Mouse (Mus musculus): ENCODE data around the gene Htr5a. TPM values are rescaled to one million over a fixed set of nuclear protein-coding genes. Genes with fewer than 3 reads are reported as not detected.

Htr5a gene
- 1.0 and 1.1 TPM in 2 replicates for polyA plus RNA-seq (2015; fragmentation: Nextera tagmentation; extraction: Ambion mirVana)

DNA sequence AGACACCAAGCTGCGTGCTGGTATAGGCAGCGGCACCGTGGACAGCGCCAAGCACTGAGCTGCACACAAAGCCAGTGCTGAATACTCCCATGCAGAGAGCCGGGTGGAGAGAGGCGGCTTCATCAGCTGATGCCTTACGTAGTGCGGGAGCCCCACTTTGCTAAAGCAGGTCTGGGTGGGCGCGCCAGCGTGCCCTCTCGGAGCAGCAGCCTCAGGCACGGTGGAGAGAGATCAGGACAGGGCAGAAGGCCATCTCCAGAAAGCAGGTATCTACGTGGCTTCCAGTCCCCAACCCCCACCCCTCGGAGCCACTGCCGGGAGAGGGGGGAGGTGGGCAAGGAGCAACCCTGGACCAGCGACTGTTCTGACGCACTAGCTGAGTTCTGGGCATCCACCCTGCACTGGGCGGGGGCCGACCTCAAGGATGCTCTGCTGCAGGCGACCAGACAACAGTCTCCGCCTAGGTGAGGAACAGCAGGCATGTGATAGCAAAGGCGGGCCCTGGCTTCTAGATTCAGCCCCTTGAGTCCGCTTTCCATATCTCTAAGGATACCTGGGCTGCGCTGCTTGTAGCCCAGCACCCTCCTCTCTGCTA is at the start of gene Htr5a:
Gene Htr5a (plus strand): TSS at position 449 of the 595 bp plus-strand sequence.
- peak; percentile 94 for ATAC-seq (ENCODE audit: low FRiP score)
- H3K36me3 ChIP-seq: no peaks in the 10 kb centered on the region
- peak within 1 kb of the TSS; percentile 50 for H3K4me3 ChIP-seq (replicated peaks)
- 6% methylated on average over 25 of the region's 25 CpGs for WGBS
- H3K27me3 ChIP-seq (replicated peaks): no peaks in the 10 kb centered on the region
- peak within 1 kb of the TSS; percentile 86 for H3K4me2 ChIP-seq
- peak within 1 kb of the TSS; percentile 45; the same call in 1 of the 2 replicates for H3K27ac ChIP-seq (replicated peaks)
- H3K9ac ChIP-seq (replicated peaks): peak within 1 kb of the TSS; percentile 61
- H3K4me1 ChIP-seq: peaks cover 28% of the 10 kb centered on the region
- no peaks in the 10 kb centered on the region for H3K9me3 ChIP-seq (replicated peaks)

DNA sequence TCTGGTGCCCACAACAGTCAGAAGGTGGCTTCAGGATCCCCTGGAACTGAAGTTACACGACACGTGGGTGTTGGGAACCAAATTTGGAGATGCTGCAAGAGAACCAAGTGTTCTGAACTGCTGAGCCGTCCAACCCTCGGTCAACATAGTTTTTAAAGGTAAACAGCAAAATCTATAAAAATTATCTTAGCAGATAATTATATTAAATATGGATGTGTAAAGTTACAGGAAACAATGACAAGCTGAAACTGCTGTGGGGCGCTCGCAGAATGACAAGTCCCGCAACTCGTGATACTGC is 49.8 kb upstream of the Htr5a start:
- Histone ChIP-seq H3K27me3 (replicated peaks) (no peaks in the 10 kb centered on the region), H3K4me3 (replicated peaks) (peak overlapping the region; percentile 88), H3K36me3 (peaks cover 13% of the 10 kb centered on the region), H3K9ac (replicated peaks) (peak overlapping the region; percentile 71), H3K4me2 (peak overlapping the region; percentile 64), H3K27ac (replicated peaks) (peak overlapping the region; percentile 94), H3K4me1 (peaks cover 28% of the 10 kb centered on the region), H3K9me3 (replicated peaks) (no peaks in the 10 kb centered on the region)
- 17% methylated on average over 8 of the region's 8 CpGs for WGBS
- ATAC-seq (ENCODE audit: low FRiP score): no peak

DNA sequence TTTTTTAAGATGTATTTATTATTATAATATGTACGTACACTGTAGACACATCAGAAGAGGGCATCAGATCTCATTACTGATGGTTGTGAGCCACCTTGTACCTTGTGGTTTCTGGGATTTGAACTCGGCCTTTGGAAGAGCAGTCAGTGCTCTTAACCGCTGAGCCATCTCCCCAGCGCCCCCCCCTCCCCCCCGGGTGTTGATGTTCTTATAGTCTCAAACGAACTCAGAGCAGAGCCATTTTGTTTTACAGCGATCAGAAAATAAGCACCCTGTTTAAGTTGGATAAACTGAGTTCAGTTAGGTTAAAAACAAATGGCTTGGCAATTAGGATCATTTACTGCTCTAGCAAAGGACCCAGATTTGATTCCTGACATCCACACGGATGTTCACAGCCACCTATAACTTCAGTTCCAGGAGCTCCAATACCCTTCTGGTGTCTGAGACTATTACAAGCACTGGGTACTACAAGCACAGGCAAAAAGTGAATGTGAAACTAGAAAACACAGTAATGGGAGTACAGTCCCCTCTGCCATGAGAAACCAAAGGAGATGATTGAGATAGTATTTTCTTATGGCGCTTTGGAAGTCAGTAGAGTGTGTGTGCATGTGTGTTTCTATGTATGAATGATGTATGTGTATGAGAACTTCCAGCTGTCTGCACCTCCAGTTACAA is 49.3 kb upstream of the Htr5a start:
- peak overlapping the region; percentile 88 for H3K4me3 ChIP-seq (replicated peaks)
- H3K27me3 ChIP-seq (replicated peaks): no peaks in the 10 kb centered on the region
- peaks cover 28% of the 10 kb centered on the region for H3K4me1 ChIP-seq
- peaks cover 8% of the 10 kb centered on the region for H3K36me3 ChIP-seq
- ATAC-seq (ENCODE audit: low FRiP score): no peak
- H3K9ac ChIP-seq (replicated peaks): no peak overlapping the region
- H3K4me2 ChIP-seq: peak overlapping the region; percentile 64
- H3K27ac ChIP-seq (replicated peaks): no peak overlapping the region
- 58% methylated on average over 9 of the region's 9 CpGs for WGBS
- no peaks in the 10 kb centered on the region for H3K9me3 ChIP-seq (replicated peaks)

DNA sequence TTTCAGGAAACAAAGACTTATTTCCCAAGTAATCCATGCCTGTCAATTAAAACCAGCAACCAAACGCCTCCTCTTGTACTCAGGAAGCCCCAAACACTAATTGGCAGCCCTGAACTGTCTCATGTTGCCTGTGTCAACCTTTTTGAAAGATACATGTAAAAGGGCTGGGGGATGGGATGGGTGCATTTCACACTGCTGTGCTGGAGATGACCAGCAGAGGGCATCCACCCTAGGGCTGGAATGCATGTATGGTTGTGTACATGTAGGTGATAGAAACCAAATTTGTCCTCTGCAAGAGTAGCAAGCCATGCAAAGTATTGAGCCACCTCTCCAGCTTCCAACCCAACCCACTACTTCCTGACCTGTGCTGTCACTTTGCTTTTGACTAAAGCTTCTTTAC is 48.0 kb upstream of the Htr5a start:
- WGBS: 17% methylated on average over 1 of the region's 1 CpGs
- Histone ChIP-seq H3K9me3 (replicated peaks) (no peaks in the 10 kb centered on the region), H3K4me2 (no peak overlapping the region), H3K27ac (replicated peaks) (no peak overlapping the region), H3K36me3 (no peaks in the 10 kb centered on the region), H3K27me3 (replicated peaks) (no peaks in the 10 kb centered on the region), H3K4me3 (replicated peaks) (no peak overlapping the region), H3K9ac (replicated peaks) (no peak overlapping the region), H3K4me1 (peaks cover 27% of the 10 kb centered on the region)
- ATAC-seq (ENCODE audit: low FRiP score): no peak

DNA sequence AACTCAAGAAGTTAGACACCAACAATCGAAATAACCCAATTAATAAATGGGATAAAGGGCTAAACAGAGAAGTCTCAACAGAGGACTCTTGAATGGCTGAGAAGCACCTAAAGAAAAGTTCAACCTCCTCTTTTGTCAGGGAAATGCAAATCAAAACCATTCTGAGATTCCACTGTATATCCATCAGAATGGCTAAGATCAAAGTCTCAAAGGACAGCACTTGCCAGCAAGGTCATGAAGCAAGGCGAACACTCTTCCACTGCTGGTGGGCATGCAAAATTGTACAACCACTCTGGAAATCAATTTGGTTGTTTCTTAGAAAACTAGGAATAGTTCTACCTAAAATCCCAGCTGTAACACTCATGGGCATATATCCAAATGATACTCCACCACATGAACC is 27.7 kb upstream of the Htr5a start:
- Histone ChIP-seq H3K27me3 (replicated peaks) (no peaks in the 10 kb centered on the region), H3K36me3 (no peaks in the 10 kb centered on the region), H3K4me3 (replicated peaks) (no peak overlapping the region), H3K9me3 (replicated peaks) (no peaks in the 10 kb centered on the region), H3K4me1 (no peaks in the 10 kb centered on the region), H3K9ac (replicated peaks) (no peak overlapping the region), H3K27ac (replicated peaks) (no peak overlapping the region), H3K4me2 (no peak overlapping the region)
- WGBS: 88% methylated on average over 2 of the region's 2 CpGs
- ATAC-seq (ENCODE audit: low FRiP score): no peak

DNA sequence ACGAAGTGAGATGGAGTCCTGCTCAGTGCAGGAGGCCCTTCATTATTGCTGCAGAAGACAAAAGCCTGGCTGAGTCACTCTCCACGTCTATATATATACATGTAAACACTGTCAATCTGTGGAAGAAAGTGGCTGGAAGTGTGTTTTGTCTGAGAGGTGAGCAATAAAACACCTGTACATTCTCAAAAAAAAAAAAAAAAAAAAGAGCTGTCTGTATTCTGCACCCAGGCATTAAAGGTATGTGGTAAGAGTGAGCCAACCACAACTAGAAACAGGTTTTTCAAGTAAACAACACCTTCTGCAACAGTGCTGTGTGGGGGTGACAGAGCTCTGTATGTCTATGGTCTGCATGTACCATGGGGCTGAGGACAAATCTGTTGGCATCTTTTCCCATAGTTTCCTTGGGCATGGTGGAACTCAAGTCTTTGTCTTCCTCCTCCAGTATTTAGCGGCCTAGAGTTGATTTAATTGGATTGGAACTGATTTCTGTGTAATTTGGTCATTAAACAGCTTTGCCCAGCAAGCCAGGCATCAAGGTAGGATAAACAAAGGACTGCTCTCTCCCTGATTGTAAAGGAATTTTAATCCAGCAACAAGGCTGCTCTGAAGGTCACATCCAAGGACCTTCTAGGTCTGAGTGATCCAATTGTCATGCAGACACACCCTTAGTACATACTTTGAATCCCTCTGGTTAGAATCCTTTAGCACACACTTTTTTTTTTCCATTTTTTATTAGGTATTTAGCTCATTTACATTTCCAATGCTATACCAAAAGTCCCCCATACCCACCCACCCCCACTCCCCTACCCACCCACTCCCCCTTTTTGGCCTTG is 22.9 kb upstream of the Htr5a start:
- H3K4me1 ChIP-seq: no peaks in the 10 kb centered on the region
- no peak overlapping the region for H3K4me2 ChIP-seq
- H3K27ac ChIP-seq (replicated peaks): no peak overlapping the region
- no peak overlapping the region for H3K9ac ChIP-seq (replicated peaks)
- no peaks in the 10 kb centered on the region for H3K36me3 ChIP-seq
- no peaks in the 10 kb centered on the region for H3K9me3 ChIP-seq (replicated peaks)
- 63% methylated on average over 3 of the region's 3 CpGs for WGBS
- no peak overlapping the region for H3K4me3 ChIP-seq (replicated peaks)
- no peak for ATAC-seq (ENCODE audit: low FRiP score)
- no peaks in the 10 kb centered on the region for H3K27me3 ChIP-seq (replicated peaks)

DNA sequence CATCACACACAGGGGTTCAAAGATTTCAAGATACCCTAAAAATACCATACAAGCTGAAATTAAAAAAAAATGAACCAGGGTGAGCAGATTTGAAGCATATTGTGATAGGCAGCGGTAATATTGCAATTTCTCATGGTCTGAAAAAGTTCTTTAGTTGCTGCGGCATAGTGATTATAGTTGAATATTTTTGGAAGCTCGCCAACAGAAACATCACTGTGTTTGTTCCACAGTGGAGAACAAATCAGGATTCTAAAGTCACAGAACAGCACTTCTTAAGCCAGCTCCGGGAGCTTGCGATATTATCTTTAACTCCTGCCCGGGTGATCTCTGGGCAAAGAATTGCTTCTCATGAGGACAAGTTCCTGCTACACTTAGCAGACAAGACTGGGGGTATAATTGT is 20.8 kb upstream of the Htr5a start:
- Histone ChIP-seq H3K36me3 (no peaks in the 10 kb centered on the region), H3K4me3 (replicated peaks) (no peak overlapping the region), H3K27me3 (replicated peaks) (no peaks in the 10 kb centered on the region), H3K9ac (replicated peaks) (no peak overlapping the region), H3K4me2 (no peak overlapping the region), H3K4me1 (no peaks in the 10 kb centered on the region), H3K27ac (replicated peaks) (no peak overlapping the region), H3K9me3 (replicated peaks) (no peaks in the 10 kb centered on the region)
- 86% methylated on average over 6 of the region's 6 CpGs for WGBS
- ATAC-seq (ENCODE audit: low FRiP score): no peak

DNA sequence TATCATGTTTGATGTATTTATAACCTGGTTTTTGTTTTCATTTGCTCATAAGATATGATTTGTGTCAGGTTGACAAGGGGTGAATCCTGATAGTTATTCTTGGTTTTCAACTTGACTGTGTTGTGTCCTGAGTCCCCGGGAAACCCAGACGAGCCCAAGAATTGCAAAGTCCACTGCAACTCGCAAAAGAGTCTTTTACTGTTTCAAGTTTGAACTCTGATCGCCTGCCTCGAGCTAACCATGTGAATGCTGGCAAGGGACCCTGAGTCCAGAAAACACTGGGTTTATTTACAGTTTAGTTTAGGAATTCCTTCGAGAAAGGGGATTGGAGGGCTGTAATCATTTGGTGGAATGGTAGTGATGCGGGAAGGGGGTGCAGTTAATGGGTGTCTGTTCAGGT is 14.0 kb upstream of the Htr5a start:
- no peaks in the 10 kb centered on the region for H3K4me1 ChIP-seq
- no peak overlapping the region for H3K4me2 ChIP-seq
- no peaks in the 10 kb centered on the region for H3K9me3 ChIP-seq (replicated peaks)
- H3K4me3 ChIP-seq (replicated peaks): no peak overlapping the region
- 57% methylated on average over 7 of the region's 7 CpGs for WGBS
- no peak overlapping the region for H3K9ac ChIP-seq (replicated peaks)
- no peak overlapping the region for H3K27ac ChIP-seq (replicated peaks)
- H3K27me3 ChIP-seq (replicated peaks): no peaks in the 10 kb centered on the region
- no peaks in the 10 kb centered on the region for H3K36me3 ChIP-seq
- no peak for ATAC-seq (ENCODE audit: low FRiP score)

DNA sequence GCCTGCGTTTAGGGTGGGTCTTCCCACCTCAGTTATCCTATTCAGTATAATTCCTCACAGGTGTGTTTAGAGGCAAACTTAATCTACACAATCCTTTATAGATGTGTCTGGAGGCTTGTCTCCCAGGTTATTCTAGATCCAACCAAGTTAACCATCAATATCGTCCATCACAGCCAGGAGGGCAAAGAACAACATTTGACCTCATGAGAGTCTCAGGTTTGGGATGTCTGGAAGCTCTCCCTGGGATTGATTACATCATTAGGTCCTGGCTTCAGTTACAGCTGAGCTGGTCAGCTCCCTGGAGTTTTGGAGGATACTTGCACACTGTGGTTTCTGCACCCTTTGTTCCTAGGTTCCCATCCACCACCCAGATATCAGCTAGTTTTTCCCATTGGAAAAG is 6.9 kb upstream of the Htr5a start:
- no peaks in the 10 kb centered on the region for H3K4me1 ChIP-seq
- no peaks in the 10 kb centered on the region for H3K27me3 ChIP-seq (replicated peaks)
- no peak overlapping the region for H3K27ac ChIP-seq (replicated peaks)
- H3K9ac ChIP-seq (replicated peaks): no peak overlapping the region
- no peaks in the 10 kb centered on the region for H3K36me3 ChIP-seq
- no peak for ATAC-seq (ENCODE audit: low FRiP score)
- no peak overlapping the region for H3K4me3 ChIP-seq (replicated peaks)
- H3K4me2 ChIP-seq: no peak overlapping the region
- WGBS: 85% methylated on average over 2 of the region's 2 CpGs
- H3K9me3 ChIP-seq (replicated peaks): no peaks in the 10 kb centered on the region

DNA sequence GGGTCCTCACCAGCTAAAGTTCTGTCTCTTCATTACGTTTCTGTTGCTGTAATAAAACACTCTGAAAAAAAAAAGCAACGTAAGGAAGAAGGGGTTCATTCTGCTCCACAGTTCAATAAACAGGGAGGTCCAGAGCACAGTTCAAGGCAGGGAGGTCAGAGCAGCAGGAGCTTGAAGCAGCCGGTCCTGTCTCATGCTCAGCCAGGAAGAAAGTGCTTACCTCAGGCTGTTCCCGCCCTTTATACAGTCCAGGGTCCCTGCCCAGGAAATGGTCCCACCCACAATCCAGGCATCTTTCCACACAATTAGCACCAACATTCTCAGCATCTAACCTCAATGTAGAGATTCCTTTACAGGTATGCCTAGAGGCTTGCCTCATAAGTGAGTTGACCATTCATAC is 3.9 kb upstream of the Htr5a start:
- Histone ChIP-seq H3K9me3 (replicated peaks) (no peaks in the 10 kb centered on the region), H3K36me3 (no peaks in the 10 kb centered on the region), H3K27ac (replicated peaks) (no peak overlapping the region), H3K4me3 (replicated peaks) (no peak overlapping the region), H3K4me1 (peaks cover 17% of the 10 kb centered on the region), H3K4me2 (no peak overlapping the region), H3K9ac (replicated peaks) (no peak overlapping the region), H3K27me3 (replicated peaks) (no peaks in the 10 kb centered on the region)
- WGBS: 38% methylated on average over 4 of the region's 4 CpGs
- no peak for ATAC-seq (ENCODE audit: low FRiP score)

DNA sequence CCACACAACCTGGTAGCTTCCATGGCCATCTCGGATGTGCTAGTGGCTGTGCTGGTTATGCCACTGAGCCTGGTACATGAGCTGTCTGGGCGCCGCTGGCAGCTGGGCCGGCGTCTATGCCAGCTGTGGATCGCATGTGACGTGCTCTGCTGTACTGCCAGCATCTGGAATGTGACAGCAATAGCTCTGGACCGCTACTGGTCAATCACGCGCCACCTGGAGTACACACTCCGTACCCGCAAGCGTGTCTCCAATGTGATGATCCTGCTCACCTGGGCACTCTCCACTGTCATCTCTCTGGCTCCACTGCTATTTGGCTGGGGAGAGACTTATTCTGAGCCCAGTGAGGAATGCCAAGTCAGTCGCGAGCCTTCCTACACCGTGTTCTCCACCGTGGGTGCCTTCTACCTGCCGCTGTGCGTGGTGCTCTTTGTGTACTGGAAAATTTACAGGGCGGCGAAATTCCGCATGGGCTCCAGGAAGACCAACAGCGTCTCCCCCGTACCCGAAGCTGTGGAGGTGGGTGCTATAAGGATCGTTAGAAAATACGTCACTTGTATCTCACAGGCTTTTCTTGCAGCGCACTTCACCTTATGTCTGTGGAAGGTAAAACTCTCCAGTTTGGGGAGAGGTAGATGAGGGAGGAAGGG is 847 bp downstream of the Htr5a start:
- Histone ChIP-seq H3K9me3 (replicated peaks) (no peaks in the 10 kb centered on the region), H3K4me3 (replicated peaks) (peak overlapping the region; percentile 50), H3K9ac (replicated peaks) (peak overlapping the region; percentile 61; the same call in 1 of the 2 replicates), H3K4me2 (peak overlapping the region; percentile 86), H3K27me3 (replicated peaks) (no peaks in the 10 kb centered on the region), H3K36me3 (no peaks in the 10 kb centered on the region), H3K4me1 (peaks cover 28% of the 10 kb centered on the region), H3K27ac (replicated peaks) (no peak overlapping the region)
- 73% methylated on average over 28 of the region's 28 CpGs for WGBS
- peak; percentile 46; the same call in 1 of the 2 replicates for ATAC-seq (ENCODE audit: low FRiP score)

Data from neural tube, embryonic 15.5 days (tissue).